Mouse (Mus musculus): Measurements from ENCODE around the gene Ubap2. TPM values are rescaled to one million over a fixed set of nuclear protein-coding genes. Genes with fewer than 3 reads are reported as not detected.

The Ubap2 gene
- total RNA-seq, 1 experiment, result 41.2 TPM

DNA sequence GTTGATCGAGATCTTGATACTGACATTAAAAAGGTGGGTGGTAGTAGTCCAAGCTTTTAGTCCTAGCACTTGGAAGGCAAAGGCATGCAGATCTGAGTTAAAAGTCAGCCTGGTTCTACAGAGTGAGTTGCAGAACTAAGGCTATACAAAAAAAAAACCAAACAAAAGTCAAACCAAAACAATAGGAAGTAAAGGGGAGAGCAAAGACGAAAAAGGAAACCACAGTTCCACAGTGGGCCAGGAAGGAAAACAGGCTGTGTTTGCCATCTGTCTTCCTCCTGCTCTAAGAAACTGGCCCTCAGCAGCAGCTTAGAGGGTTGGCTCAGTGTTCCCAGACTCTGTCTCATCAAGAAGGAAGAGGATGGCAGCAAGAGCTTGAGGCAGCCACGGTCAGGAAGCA, 29.4 kb upstream of the Ubap2 start:
- in situ Hi-C loops (cut with MboI; ENCODE audit: low sequenced_read_pairs in 2 of 2, unreplicated experiment in 2 of 2), result no loop called here
- Histone ChIP-seq H3K9ac (ENCODE audit: insufficient read depth, low read depth, low read length, poor library complexity, severe bottlenecking) (no peak overlapping the region), H3K9me3 (ENCODE audit: control insufficient read depth, insufficient read depth, low read depth, low read length) (no peaks in the 10 kb centered on the region), H3K27ac (ENCODE audit: insufficient read depth, low read depth, low read length, poor library complexity, severe bottlenecking) (no peak overlapping the region), H3K36me3 (ENCODE audit: control insufficient read depth, insufficient read depth, low read length, poor library complexity, severe bottlenecking) (peaks cover 32% of the 10 kb centered on the region), H3K4me1 (ENCODE audit: control insufficient read depth in 2 of 2, insufficient read depth in 2 of 2, low read length in 2 of 2, poor library complexity in 1 of 2) (peaks cover 3 to 23% of the 10 kb centered on the region in 2 experiments; a peak in 3 of 4 replicates), H3K4me3 (ENCODE audit: insufficient read depth in 1 of 2, low read depth in 1 of 2, low read length in 2 of 2, poor library complexity in 1 of 2, severe bottlenecking in 1 of 2) (no peak overlapping the region)
- DNase-seq (ENCODE audit: low read depth, low spot score), result no peak
- no peak for TF ChIP-seq CHD2 (IDR thresholded peaks at IDR 0.05; ENCODE audit: low read depth, low read length)
- no peak for TF ChIP-seq ZNF384 (IDR thresholded peaks at IDR 0.05; ENCODE audit: low read depth, low read length)
- no peak for TF ChIP-seq ZC3H11A (IDR thresholded peaks at IDR 0.05; ENCODE audit: borderline replicate concordance, low read depth, low read length)
- TF ChIP-seq MAFK (IDR thresholded peaks at IDR 0.05; ENCODE audit: insufficient read depth, low read depth, low read length), result no peak
- TF ChIP-seq HCFC1 (IDR thresholded peaks at IDR 0.05; ENCODE audit: borderline replicate concordance, insufficient read depth, low read length), result no peak

DNA sequence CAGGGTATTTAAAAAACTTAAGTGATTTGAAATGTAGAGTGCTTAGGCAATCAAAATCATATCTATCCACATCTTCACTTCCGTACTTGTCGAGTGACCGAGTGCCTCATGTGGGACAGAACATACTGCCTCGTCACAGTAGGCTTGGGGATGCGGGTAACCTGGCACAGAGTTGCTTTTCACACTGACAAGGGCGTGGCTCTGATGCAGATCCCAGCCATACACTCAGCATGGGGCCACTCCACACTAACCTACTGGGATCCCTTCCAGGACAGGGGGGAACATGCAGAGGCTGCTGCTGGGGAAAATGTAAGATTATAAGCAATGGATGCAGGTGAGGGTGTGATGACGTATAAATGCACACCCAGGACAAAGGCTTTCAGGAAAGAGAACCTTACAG, 28.7 kb upstream of the Ubap2 start:
- peaks cover 3 to 23% of the 10 kb centered on the region in 2 experiments; a peak in 3 of 4 replicates for H3K4me1 ChIP-seq (ENCODE audit: control insufficient read depth in 2 of 2, insufficient read depth in 2 of 2, low read length in 2 of 2, poor library complexity in 1 of 2)
- no peak overlapping the region for H3K27ac ChIP-seq (ENCODE audit: insufficient read depth, low read depth, low read length, poor library complexity, severe bottlenecking)
- in situ Hi-C loops (cut with MboI; ENCODE audit: low sequenced_read_pairs in 2 of 2, unreplicated experiment in 2 of 2), result no loop called here
- TF ChIP-seq MAFK (IDR thresholded peaks at IDR 0.05; ENCODE audit: insufficient read depth, low read depth, low read length) (no peak), CHD2 (IDR thresholded peaks at IDR 0.05; ENCODE audit: low read depth, low read length) (no peak), HCFC1 (IDR thresholded peaks at IDR 0.05; ENCODE audit: borderline replicate concordance, insufficient read depth, low read length) (no peak), ZNF384 (IDR thresholded peaks at IDR 0.05; ENCODE audit: low read depth, low read length) (no peak), ZC3H11A (IDR thresholded peaks at IDR 0.05; ENCODE audit: borderline replicate concordance, low read depth, low read length) (no peak)
- no peak for DNase-seq (ENCODE audit: low read depth, low spot score)
- H3K9me3 ChIP-seq (ENCODE audit: control insufficient read depth, insufficient read depth, low read depth, low read length), result no peaks in the 10 kb centered on the region
- H3K36me3 ChIP-seq (ENCODE audit: control insufficient read depth, insufficient read depth, low read length, poor library complexity, severe bottlenecking), result peaks cover 35% of the 10 kb centered on the region
- H3K9ac ChIP-seq (ENCODE audit: insufficient read depth, low read depth, low read length, poor library complexity, severe bottlenecking), result no peak overlapping the region
- H3K4me3 ChIP-seq (ENCODE audit: insufficient read depth in 1 of 2, low read depth in 1 of 2, low read length in 2 of 2, poor library complexity in 1 of 2, severe bottlenecking in 1 of 2), result no peak overlapping the region

DNA sequence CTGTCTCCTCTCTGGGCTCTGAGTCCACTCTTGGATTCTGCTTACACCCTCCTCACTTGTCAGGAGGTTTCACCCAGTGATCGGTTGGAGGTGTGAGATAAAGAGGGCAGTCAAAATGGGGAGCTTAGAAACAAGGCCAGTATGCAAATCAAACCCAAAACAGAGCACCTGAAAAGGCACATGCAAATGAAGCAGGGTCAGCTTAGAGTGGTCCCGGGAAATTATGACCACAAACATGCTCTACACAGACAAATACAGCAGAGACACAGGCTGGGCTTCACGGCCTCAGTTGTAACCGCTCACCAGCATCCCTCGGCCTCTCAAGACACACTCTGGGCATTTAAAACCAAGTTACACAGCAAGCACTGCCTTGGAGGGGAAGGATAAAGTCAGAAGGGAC, 24.0 kb upstream of the Ubap2 start:
- H3K36me3 ChIP-seq (ENCODE audit: control insufficient read depth, insufficient read depth, low read length, poor library complexity, severe bottlenecking), result peaks cover 50% of the 10 kb centered on the region
- TF ChIP-seq ZC3H11A (IDR thresholded peaks at IDR 0.05; ENCODE audit: borderline replicate concordance, low read depth, low read length) (no peak), CHD2 (IDR thresholded peaks at IDR 0.05; ENCODE audit: low read depth, low read length) (no peak), HCFC1 (IDR thresholded peaks at IDR 0.05; ENCODE audit: borderline replicate concordance, insufficient read depth, low read length) (no peak), MAFK (IDR thresholded peaks at IDR 0.05; ENCODE audit: insufficient read depth, low read depth, low read length) (no peak), ZNF384 (IDR thresholded peaks at IDR 0.05; ENCODE audit: low read depth, low read length) (no peak)
- in situ Hi-C loops (cut with MboI; ENCODE audit: low sequenced_read_pairs in 2 of 2, unreplicated experiment in 2 of 2), result no loop called here
- H3K27ac ChIP-seq (ENCODE audit: insufficient read depth, low read depth, low read length, poor library complexity, severe bottlenecking), result no peak overlapping the region
- H3K9ac ChIP-seq (ENCODE audit: insufficient read depth, low read depth, low read length, poor library complexity, severe bottlenecking), result no peak overlapping the region
- peaks cover 0 to 11% of the 10 kb centered on the region in 2 experiments; a peak in 2 of 4 replicates for H3K4me1 ChIP-seq (ENCODE audit: control insufficient read depth in 2 of 2, insufficient read depth in 2 of 2, low read length in 2 of 2, poor library complexity in 1 of 2)
- DNase-seq (ENCODE audit: low read depth, low spot score), result no peak
- no peak overlapping the region for H3K4me3 ChIP-seq (ENCODE audit: insufficient read depth in 1 of 2, low read depth in 1 of 2, low read length in 2 of 2, poor library complexity in 1 of 2, severe bottlenecking in 1 of 2)
- no peaks in the 10 kb centered on the region for H3K9me3 ChIP-seq (ENCODE audit: control insufficient read depth, insufficient read depth, low read depth, low read length)

DNA sequence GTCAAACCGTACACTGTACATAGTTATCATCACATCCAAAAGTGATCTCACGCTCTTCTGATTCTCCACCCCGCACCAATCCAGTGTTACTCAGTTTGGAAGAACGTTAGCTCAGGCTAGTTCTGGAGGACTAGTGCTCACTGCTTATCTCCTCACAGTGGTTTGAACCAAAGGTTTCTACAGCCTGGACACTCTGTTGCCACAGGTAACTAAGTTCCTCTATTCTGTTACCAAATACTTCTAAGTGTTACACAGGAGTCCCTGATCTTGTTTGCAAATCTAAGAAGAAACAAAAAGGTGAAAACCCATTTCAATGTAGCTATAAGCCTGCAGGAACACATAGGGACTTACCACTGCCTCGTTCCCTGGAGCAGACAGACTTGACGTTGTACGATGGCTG, 21.0 kb upstream of the Ubap2 start:
- Histone ChIP-seq H3K9ac (ENCODE audit: insufficient read depth, low read depth, low read length, poor library complexity, severe bottlenecking) (no peak overlapping the region), H3K4me3 (ENCODE audit: insufficient read depth in 1 of 2, low read depth in 1 of 2, low read length in 2 of 2, poor library complexity in 1 of 2, severe bottlenecking in 1 of 2) (no peak overlapping the region), H3K4me1 (ENCODE audit: control insufficient read depth in 2 of 2, insufficient read depth in 2 of 2, low read length in 2 of 2, poor library complexity in 1 of 2) (no peaks in the 10 kb centered on the region), H3K36me3 (ENCODE audit: control insufficient read depth, insufficient read depth, low read length, poor library complexity, severe bottlenecking) (peaks cover 46% of the 10 kb centered on the region), H3K9me3 (ENCODE audit: control insufficient read depth, insufficient read depth, low read depth, low read length) (no peaks in the 10 kb centered on the region), H3K27ac (ENCODE audit: insufficient read depth, low read depth, low read length, poor library complexity, severe bottlenecking) (no peak overlapping the region)
- in situ Hi-C loops (cut with MboI; ENCODE audit: low sequenced_read_pairs in 2 of 2, unreplicated experiment in 2 of 2), result no loop called here
- TF ChIP-seq CHD2 (IDR thresholded peaks at IDR 0.05; ENCODE audit: low read depth, low read length) (no peak), ZC3H11A (IDR thresholded peaks at IDR 0.05; ENCODE audit: borderline replicate concordance, low read depth, low read length) (no peak), ZNF384 (IDR thresholded peaks at IDR 0.05; ENCODE audit: low read depth, low read length) (no peak), MAFK (IDR thresholded peaks at IDR 0.05; ENCODE audit: insufficient read depth, low read depth, low read length) (no peak), HCFC1 (IDR thresholded peaks at IDR 0.05; ENCODE audit: borderline replicate concordance, insufficient read depth, low read length) (no peak)
- DNase-seq (ENCODE audit: low read depth, low spot score), result no peak

DNA sequence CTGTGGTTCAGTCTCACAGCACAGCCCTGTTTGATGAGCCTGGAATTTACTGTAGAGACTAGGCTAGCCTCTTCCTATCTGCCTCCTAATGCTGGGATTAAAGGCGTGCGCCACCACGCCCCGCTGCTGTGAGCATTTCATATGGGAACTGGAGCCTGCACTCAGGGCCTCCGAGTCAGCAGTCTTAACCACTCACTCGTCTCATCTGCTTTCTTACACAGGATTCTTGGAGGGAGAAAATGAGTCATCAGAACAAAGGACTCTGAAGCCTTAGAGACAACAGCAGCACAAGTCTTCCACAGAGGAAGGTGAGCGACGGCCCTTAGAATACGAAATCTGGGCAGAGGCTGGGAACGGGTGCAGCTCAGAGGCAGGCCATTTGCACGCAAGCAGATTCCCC, 20.6 kb upstream of the Ubap2 start:
- in situ Hi-C loops (cut with MboI; ENCODE audit: low sequenced_read_pairs in 2 of 2, unreplicated experiment in 2 of 2), result no loop called here
- H3K36me3 ChIP-seq (ENCODE audit: control insufficient read depth, insufficient read depth, low read length, poor library complexity, severe bottlenecking), result peaks cover 44% of the 10 kb centered on the region

More for the DNA sequence above, 20.6 kb upstream of the Ubap2 start:
- no peak overlapping the region for H3K4me3 ChIP-seq (ENCODE audit: insufficient read depth in 1 of 2, low read depth in 1 of 2, low read length in 2 of 2, poor library complexity in 1 of 2, severe bottlenecking in 1 of 2)
- no peaks in the 10 kb centered on the region for H3K9me3 ChIP-seq (ENCODE audit: control insufficient read depth, insufficient read depth, low read depth, low read length)
- H3K4me1 ChIP-seq (ENCODE audit: control insufficient read depth in 2 of 2, insufficient read depth in 2 of 2, low read length in 2 of 2, poor library complexity in 1 of 2), result no peaks in the 10 kb centered on the region
- no peak for TF ChIP-seq HCFC1 (IDR thresholded peaks at IDR 0.05; ENCODE audit: borderline replicate concordance, insufficient read depth, low read length)
- TF ChIP-seq MAFK (IDR thresholded peaks at IDR 0.05; ENCODE audit: insufficient read depth, low read depth, low read length), result no peak
- no peak for TF ChIP-seq ZC3H11A (IDR thresholded peaks at IDR 0.05; ENCODE audit: borderline replicate concordance, low read depth, low read length)
- no peak for TF ChIP-seq ZNF384 (IDR thresholded peaks at IDR 0.05; ENCODE audit: low read depth, low read length)
- TF ChIP-seq CHD2 (IDR thresholded peaks at IDR 0.05; ENCODE audit: low read depth, low read length), result no peak
- H3K9ac ChIP-seq (ENCODE audit: insufficient read depth, low read depth, low read length, poor library complexity, severe bottlenecking), result no peak overlapping the region
- H3K27ac ChIP-seq (ENCODE audit: insufficient read depth, low read depth, low read length, poor library complexity, severe bottlenecking), result no peak overlapping the region
- DNase-seq (ENCODE audit: low read depth, low spot score), result no peak

Measured in ES-E14 (cell line).